Mouse (Mus musculus) erythroblast, embryonic 14.5 days (primary cell): ENCODE results near the gene Khk.

Source experiments
- GATA1 ChIP-seq: IDR thresholded peaks from 2 replicates; pipeline ENCODE4 v1.6.1; 2012; ENCODE audit warnings: low read length, inconsistent platforms, mixed read lengths
- TAL1 ChIP-seq: IDR thresholded peaks from 3 replicates; pipeline ENCODE4 v1.6.1; 2012; ENCODE audit warnings: low read length, inconsistent platforms, mixed read lengths

GRCm38 (mm10) chr5:30952551-30952950, 31.3 kb downstream of the Khk start:
- TF ChIP-seq GATA1 (no peak), TAL1 (no peak)
